Mouse (Mus musculus) hindbrain, embryonic 14.5 days (tissue): ENCODE results near the gene Rpl26. TPM values are rescaled to one million over a fixed set of nuclear protein-coding genes. Genes with fewer than 3 reads are reported as not detected.

Experiments
- ATAC-seq: fragments of 200-750 bp; cut with Nextera tagmentation; 2 replicates; pipeline ENCODE4 v1.8.0; 2017; ENCODE audit warnings: moderate number of reproducible peaks, mild to moderate bottlenecking, moderate TSS enrichment, moderate library complexity; ENCODE audit not compliant: low FRiP score
- DNase-seq: peaks from one replicate; pipeline ENCODE4 v3.0.0-alpha.2; 2015; ENCODE audit warnings: low spot score
- H3K27ac ChIP-seq: fragments of 300-500 bp; sonication (generic); 2 replicates; pipeline ENCODE4 v1.5.1; 2014; ENCODE audit warnings: mild to moderate bottlenecking, moderate library complexity
- H3K27me3 ChIP-seq: fragments of 300-500 bp; sonication (generic); 2 replicates; pipeline ENCODE4 v1.6.1; 2014; ENCODE audit warnings: mild to moderate bottlenecking, low read length, mixed read lengths; ENCODE audit not compliant: control insufficient read depth, insufficient read depth
- H3K36me3 ChIP-seq: fragments of 300-500 bp; sonication (generic); replicated peaks from 2 replicates; pipeline ENCODE4 v1.6.1; 2014; ENCODE audit not compliant: control insufficient read depth, insufficient read depth
- H3K4me1 ChIP-seq: fragments of 300-500 bp; sonication (generic); replicated peaks from 2 replicates; pipeline ENCODE4 v1.6.1; 2014; ENCODE audit warnings: antibody characterized with exemption, low read length, mixed read lengths; ENCODE audit not compliant: control insufficient read depth, insufficient read depth
- H3K4me2 ChIP-seq: fragments of 300-500 bp; sonication (generic); replicated peaks from 2 replicates; pipeline ENCODE4 v1.6.1; 2014; ENCODE audit warnings: mild to moderate bottlenecking, moderate library complexity
- H3K4me3 ChIP-seq: fragments of 300-500 bp; sonication (generic); replicated peaks from 2 replicates; pipeline ENCODE4 v1.5.1; 2014; ENCODE audit warnings: mild to moderate bottlenecking, low read length
- H3K9ac ChIP-seq: fragments of 300-500 bp; sonication (generic); 2 replicates; pipeline ENCODE4 v1.6.1; 2014
- H3K9me3 ChIP-seq: fragments of 300-500 bp; sonication (generic); 2 replicates; pipeline ENCODE4 v1.6.1; 2016; ENCODE audit warnings: low read length; ENCODE audit not compliant: control insufficient read depth
- WGBS: fragments of 180-500 bp; shearing (Covaris S2); extraction: QIAGEN DNeasy Blood & Tissue Kit; methylation state at CpG from one replicate; pipeline ENCODE4 v1.1.7; 2014; 5-methylcytosine and 5-hydroxymethylcytosine counted together
- polyA plus RNA-seq: library from polyadenylated mRNA; unstranded; fragments of >200 nt; fragmentation: Nextera tagmentation; extraction: Ambion mirVana; gene quantifications from 2 replicates; pipeline ENCODE4 v1.2.1, GENCODE M21; 2014

Rpl26 gene
- polyA plus RNA-seq, 1 experiment from 2014 or later, result 680 TPM

DNA sequence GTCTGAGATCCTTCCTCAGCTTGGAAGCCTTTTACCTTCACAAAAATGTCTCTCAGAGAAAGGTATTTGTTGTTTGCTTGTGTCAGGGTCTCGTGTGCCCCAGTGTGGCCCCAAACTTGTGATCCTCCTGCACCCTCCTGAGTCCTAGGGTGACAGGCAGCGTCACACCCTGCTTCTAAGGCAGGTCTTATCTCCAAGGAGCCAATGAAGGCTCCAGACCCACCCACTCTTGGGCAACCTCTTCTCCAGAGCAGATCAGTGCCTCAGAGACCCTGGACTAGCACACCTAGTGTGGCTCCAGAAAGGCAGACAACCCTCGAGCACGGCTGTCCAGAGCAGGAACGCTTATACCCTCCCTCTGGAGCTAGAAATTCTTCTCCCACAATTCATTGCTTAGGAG lies 17.0 kb upstream of the Rpl26 start:
- 76% methylated on average over 5 of the region's 5 CpGs for whole genome bisulfite sequencing
- no peaks in the 10 kb centered on the region for H3K9me3 ChIP-seq
- H3K4me3 ChIP-seq, result no peak overlapping the region
- no peaks in the 10 kb centered on the region for H3K36me3 ChIP-seq
- H3K4me2 ChIP-seq, result no peak overlapping the region
- no peak for ATAC-seq
- DNase-seq, result no peak
- no peak overlapping the region for H3K9ac ChIP-seq
- H3K27me3 ChIP-seq, result no peaks in the 10 kb centered on the region; the same call in 1 of the 2 replicates
- H3K4me1 ChIP-seq, result no peaks in the 10 kb centered on the region
- H3K27ac ChIP-seq, result no peak overlapping the region

DNA sequence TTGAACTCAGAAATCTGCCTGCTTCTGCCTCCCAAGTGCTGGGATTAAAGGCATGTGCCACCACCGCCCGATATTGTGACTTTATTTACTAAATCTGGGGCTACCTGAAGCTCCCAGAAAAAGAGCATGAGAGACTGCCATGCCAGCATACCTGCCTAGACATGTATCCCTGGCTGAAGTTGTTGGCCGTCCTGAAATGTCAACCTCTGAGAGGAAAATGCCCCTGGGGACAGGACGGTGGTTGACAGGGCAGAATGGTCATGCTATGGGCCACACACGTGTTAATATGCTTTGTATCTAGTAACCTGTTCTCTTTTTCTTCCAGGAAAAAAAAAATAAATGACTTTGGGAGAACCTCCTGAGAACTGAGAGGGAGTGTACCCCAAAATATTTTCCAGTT lies 15.3 kb upstream of the Rpl26 start:
- Histone ChIP-seq H3K27me3 (no peaks in the 10 kb centered on the region; the same call in 1 of the 2 replicates), H3K4me2 (no peak overlapping the region), H3K36me3 (no peaks in the 10 kb centered on the region), H3K27ac (no peak overlapping the region), H3K9me3 (no peaks in the 10 kb centered on the region), H3K4me3 (no peak overlapping the region), H3K4me1 (no peaks in the 10 kb centered on the region), H3K9ac (no peak overlapping the region)
- ATAC-seq (no peak), DNase-seq (no peak)
- 80% methylated on average over 5 of the region's 5 CpGs for WGBS

DNA sequence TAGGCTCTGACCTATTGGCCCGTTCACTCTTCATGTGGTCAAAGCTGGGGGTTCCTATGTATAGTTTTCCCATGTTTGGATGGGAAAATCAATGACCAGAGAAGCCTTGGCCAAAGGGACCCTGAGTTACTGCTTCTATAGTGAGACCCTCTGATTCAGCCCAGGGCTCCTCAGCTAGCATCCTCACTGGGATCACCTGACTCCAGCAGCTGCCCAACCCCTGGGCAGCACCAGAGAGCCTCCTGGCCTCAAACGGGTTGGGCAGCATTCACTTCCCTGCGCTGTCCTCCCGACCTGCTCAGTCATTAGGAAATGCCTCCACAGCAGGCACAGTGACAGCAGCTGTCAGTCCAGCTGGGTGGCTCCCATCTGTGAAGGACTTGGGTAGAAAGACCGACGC lies 13.1 kb upstream of the Rpl26 start, which contains the start of gene Rnf222:
TSS of gene Rnf222 (plus strand) at position 301 of the 400 bp plus-strand sequence.
- Histone ChIP-seq H3K4me1 (no peaks in the 10 kb centered on the region), H3K9me3 (no peaks in the 10 kb centered on the region), H3K27ac (no peak within 1 kb of the TSS), H3K4me3 (no peak within 1 kb of the TSS), H3K27me3 (no peaks in the 10 kb centered on the region), H3K36me3 (no peaks in the 10 kb centered on the region), H3K9ac (no peak within 1 kb of the TSS), H3K4me2 (no peak within 1 kb of the TSS)
- 42% methylated on average over 6 of the region's 6 CpGs for WGBS
- DNase-seq, result no peak
- no peak for ATAC-seq

GRCm38 (mm10) chr11:68888653-68889052 lies 12.7 kb upstream of the Rpl26 start:
- Histone ChIP-seq H3K9me3 (no peaks in the 10 kb centered on the region), H3K9ac (no peak overlapping the region), H3K4me3 (no peak overlapping the region), H3K4me2 (no peak overlapping the region), H3K27ac (no peak overlapping the region), H3K4me1 (no peaks in the 10 kb centered on the region), H3K27me3 (no peaks in the 10 kb centered on the region), H3K36me3 (no peaks in the 10 kb centered on the region)
- WGBS, result 61% methylated on average over 2 of the region's 2 CpGs
- no peak for DNase-seq
- ATAC-seq, result no peak

- Histone ChIP-seq H3K27me3 (no peaks in the 10 kb centered on the region), H3K4me2 (no peak overlapping the region), H3K4me1 (no peaks in the 10 kb centered on the region), H3K9ac (no peak overlapping the region), H3K9me3 (no peaks in the 10 kb centered on the region), H3K4me3 (no peak overlapping the region), H3K36me3 (no peaks in the 10 kb centered on the region), H3K27ac (no peak overlapping the region)
- 51% methylated on average over 2 of the region's 2 CpGs for WGBS
- DNase-seq (no peak), ATAC-seq (no peak)
Observed at GRCm38 (mm10) chr11:68890625-68891024, 10.8 kb upstream of the Rpl26 start.

- H3K36me3 ChIP-seq, result no peaks in the 10 kb centered on the region
- H3K4me2 ChIP-seq, result no peak overlapping the region
- no peaks in the 10 kb centered on the region for H3K27me3 ChIP-seq
- no peak overlapping the region; the same call in 1 of the 2 replicates for H3K9ac ChIP-seq
- no peak for DNase-seq
- no peak overlapping the region for H3K4me3 ChIP-seq
- no peak for ATAC-seq
- no peaks in the 10 kb centered on the region for H3K9me3 ChIP-seq
- no peak overlapping the region for H3K27ac ChIP-seq
- no peaks in the 10 kb centered on the region for H3K4me1 ChIP-seq
- WGBS, result 87% methylated on average over 5 of the region's 5 CpGs
Observed at GRCm38 (mm10) chr11:68891823-68892222, 9.6 kb upstream of the Rpl26 start.

GRCm38 (mm10) chr11:68892233-68892832 lies 9.1 kb upstream of the Rpl26 start:
- H3K27me3 ChIP-seq, result no peaks in the 10 kb centered on the region
- H3K9ac ChIP-seq, result no peak overlapping the region; the same call in 1 of the 2 replicates
- H3K27ac ChIP-seq, result no peak overlapping the region
- no peak for DNase-seq
- ATAC-seq, result no peak
- H3K4me3 ChIP-seq, result no peak overlapping the region
- no peaks in the 10 kb centered on the region for H3K36me3 ChIP-seq
- H3K9me3 ChIP-seq, result no peaks in the 10 kb centered on the region
- no peak overlapping the region for H3K4me2 ChIP-seq
- WGBS, result 78% methylated on average over 14 of the region's 15 CpGs
- no peaks in the 10 kb centered on the region for H3K4me1 ChIP-seq

DNA sequence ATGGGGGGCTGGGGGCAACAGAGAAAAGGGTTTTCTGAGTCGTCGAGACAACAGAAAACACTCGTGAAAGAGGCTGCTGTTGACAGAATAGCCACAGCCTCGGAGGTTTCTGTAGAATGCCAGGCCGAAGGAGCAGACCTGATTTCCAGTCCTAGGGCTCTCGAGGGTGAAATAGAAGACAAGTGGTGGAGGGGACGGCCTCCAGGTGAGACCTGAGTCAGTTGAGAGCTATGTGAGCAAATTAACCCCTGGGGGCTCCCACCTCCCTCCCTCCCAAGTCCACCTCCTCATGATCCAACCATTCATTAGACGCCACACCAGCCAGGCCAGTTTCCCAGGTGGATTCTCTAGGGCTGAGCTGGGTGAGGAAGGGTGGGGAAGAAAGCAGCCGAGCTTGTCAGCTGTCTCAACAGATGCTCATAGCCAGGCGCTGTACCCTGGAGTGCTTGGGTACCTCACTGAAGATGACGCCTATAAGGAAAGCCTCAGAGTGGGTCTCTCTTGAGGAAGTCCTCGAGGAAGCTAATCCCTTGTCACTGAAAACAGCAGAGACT lies 7.4 kb upstream of the Rpl26 start:
- Histone ChIP-seq H3K4me1 (no peaks in the 10 kb centered on the region), H3K4me2 (no peak overlapping the region), H3K36me3 (no peaks in the 10 kb centered on the region), H3K9me3 (no peaks in the 10 kb centered on the region), H3K27ac (no peak overlapping the region), H3K27me3 (no peaks in the 10 kb centered on the region), H3K9ac (no peak overlapping the region), H3K4me3 (no peak overlapping the region)
- WGBS, result 77% methylated on average over 12 of the region's 12 CpGs
- DNase-seq (no peak), ATAC-seq (no peak)

GRCm38 (mm10) chr11:68896247-68896646 lies 5.1 kb upstream of the Rpl26 start:
- no peak overlapping the region for H3K4me2 ChIP-seq

More at GRCm38 (mm10) chr11:68896247-68896646, 5.1 kb upstream of the Rpl26 start:
- H3K4me3 ChIP-seq, result no peak overlapping the region
- no peaks in the 10 kb centered on the region for H3K4me1 ChIP-seq
- ATAC-seq (no peak), DNase-seq (no peak)
- H3K27me3 ChIP-seq, result no peaks in the 10 kb centered on the region
- no peak overlapping the region for H3K27ac ChIP-seq
- no peaks in the 10 kb centered on the region for H3K36me3 ChIP-seq
- 93% methylated on average over 5 of the region's 5 CpGs for WGBS
- H3K9me3 ChIP-seq, result no peaks in the 10 kb centered on the region
- no peak overlapping the region for H3K9ac ChIP-seq
